Mouse (Mus musculus) small intestine, adult 2 months (tissue): ENCODE data around the gene Cpm. TPM values are rescaled to one million over a fixed set of nuclear protein-coding genes. Genes with fewer than 3 reads are reported as not detected.

ENCODE experiments used
- H3K27ac ChIP-seq: fragments of 200-500 bp; 2 replicates; pipeline ENCODE4 v1.5.1; 2012; ENCODE audit warnings: low read depth, low read length, control low read depth, inconsistent platforms; ENCODE audit not compliant: insufficient read depth
- H3K27me3 ChIP-seq: fragments of 200-500 bp; 2 replicates; pipeline ENCODE4 v1.6.1; 2012; ENCODE audit warnings: mild to moderate bottlenecking, moderate library complexity, low read length, inconsistent platforms; ENCODE audit not compliant: control insufficient read depth, insufficient read depth
- H3K36me3 ChIP-seq: fragments of 200-500 bp; 2 replicates; pipeline ENCODE4 v1.6.1; 2012; ENCODE audit warnings: mild to moderate bottlenecking, low read length, control low read depth, inconsistent platforms; ENCODE audit not compliant: control insufficient read depth, insufficient read depth
- H3K4me1 ChIP-seq: fragments of 200-500 bp; 2 replicates; pipeline ENCODE4 v1.6.1; 2012; ENCODE audit warnings: low read length, inconsistent platforms, mixed read lengths; ENCODE audit not compliant: control insufficient read depth, insufficient read depth, insufficient read length
- H3K4me3 ChIP-seq: fragments of 200-500 bp; 2 replicates; pipeline ENCODE4 v1.5.1; 2012; ENCODE audit warnings: low read depth, mild to moderate bottlenecking, control low read depth, inconsistent platforms, low read length, moderate library complexity
- CTCF ChIP-seq: fragments of 200-500 bp; IDR thresholded peaks from 2 replicates; pipeline ENCODE4 v1.5.1; 2012; ENCODE audit warnings: low read depth, mild to moderate bottlenecking, control low read depth, inconsistent platforms, low read length, moderate library complexity, mixed read lengths; ENCODE audit not compliant: insufficient replicate concordance, insufficient read length; ENCODE audit errors: extremely low read depth
- POLR2A ChIP-seq: fragments of 200-500 bp; IDR thresholded peaks from 2 replicates; pipeline ENCODE4 v1.6.1; 2012; ENCODE audit warnings: low read depth, mild to moderate bottlenecking, control low read depth, inconsistent platforms, low read length, moderate library complexity
- WGBS: fragments of 180-500 bp; shearing (Covaris S2); methylation state at CpG from one replicate; pipeline ENCODE4 v1.1.7; 2018; 5-methylcytosine and 5-hydroxymethylcytosine counted together
- polyA plus RNA-seq: library from polyadenylated mRNA; depleted of rRNA; stranded (reverse); fragments of >200 nt; gene quantifications from 2 replicates; pipeline ENCODE4 v1.2.3, GENCODE M21; 2012

The Cpm gene
- polyA plus RNA-seq, 1 experiment: 13.8 TPM

- WGBS: 90% methylated on average over 15 of the region's 15 CpGs
- Histone ChIP-seq H3K27ac (no peak overlapping the region), H3K27me3 (no peaks in the 10 kb centered on the region), H3K4me3 (no peak overlapping the region), H3K4me1 (no peaks in the 10 kb centered on the region), H3K36me3 (peaks cover 14% of the 10 kb centered on the region)
- TF ChIP-seq CTCF (no peak), POLR2A (no peak)
Measured at GRCm38 (mm10) chr10:117685171-117685848, 56.0 kb downstream of the Cpm start.

GRCm38 (mm10) chr10:117685849-117686591 lies 56.7 kb downstream of the Cpm start:
- TF ChIP-seq CTCF (no peak), POLR2A (no peak)
- H3K4me3 ChIP-seq: no peak overlapping the region
- peaks cover 20% of the 10 kb centered on the region for H3K36me3 ChIP-seq
- H3K4me1 ChIP-seq: no peaks in the 10 kb centered on the region
- no peak overlapping the region for H3K27ac ChIP-seq
- H3K27me3 ChIP-seq: no peaks in the 10 kb centered on the region
- 94% methylated on average over 13 of the region's 13 CpGs for WGBS

- TF ChIP-seq POLR2A: no peak
- no peak for TF ChIP-seq CTCF
- Histone ChIP-seq H3K27ac (no peak overlapping the region), H3K4me3 (no peak overlapping the region), H3K4me1 (no peaks in the 10 kb centered on the region), H3K36me3 (peaks cover 26% of the 10 kb centered on the region), H3K27me3 (no peaks in the 10 kb centered on the region)
- 71% methylated on average over 3 of the region's 3 CpGs for WGBS
Measured at GRCm38 (mm10) chr10:117687018-117687417, 57.7 kb downstream of the Cpm start.

- no peaks in the 10 kb centered on the region for H3K27me3 ChIP-seq
- H3K36me3 ChIP-seq: peaks cover 31% of the 10 kb centered on the region
- TF ChIP-seq POLR2A (no peak), CTCF (no peak)
- no peaks in the 10 kb centered on the region for H3K4me1 ChIP-seq
- 86% methylated on average over 7 of the region's 7 CpGs for WGBS
- H3K27ac ChIP-seq: no peak overlapping the region
- no peak overlapping the region for H3K4me3 ChIP-seq
Measured at GRCm38 (mm10) chr10:117687577-117687976, 58.3 kb downstream of the Cpm start.

GRCm38 (mm10) chr10:117688204-117689151 lies 59.2 kb downstream of the Cpm start:
- peaks cover 37% of the 10 kb centered on the region for H3K36me3 ChIP-seq
- no peak for TF ChIP-seq POLR2A
- TF ChIP-seq CTCF: peak; percentile 40; the same call in 1 of the 2 replicates
- no peak overlapping the region for H3K27ac ChIP-seq
- H3K4me3 ChIP-seq: no peak overlapping the region
- H3K4me1 ChIP-seq: no peaks in the 10 kb centered on the region
- WGBS: 78% methylated on average over 13 of the region's 13 CpGs
- H3K27me3 ChIP-seq: no peaks in the 10 kb centered on the region

- 91% methylated on average over 11 of the region's 11 CpGs for WGBS
- H3K4me1 ChIP-seq: no peaks in the 10 kb centered on the region
- no peaks in the 10 kb centered on the region for H3K27me3 ChIP-seq
- peaks cover 41% of the 10 kb centered on the region for H3K36me3 ChIP-seq
- TF ChIP-seq POLR2A (no peak), CTCF (no peak)
- no peak overlapping the region for H3K27ac ChIP-seq
- H3K4me3 ChIP-seq: no peak overlapping the region
Measured at GRCm38 (mm10) chr10:117689297-117690100, 60.2 kb downstream of the Cpm start.
